Mouse (Mus musculus) erythroblast, embryonic 14.5 days (primary cell): Measurements from ENCODE around the gene Rhbdf1.

Source experiments
- GATA1 ChIP-seq: IDR thresholded peaks from 2 replicates; pipeline ENCODE4 v1.6.1; 2012; ENCODE audit warnings: low read length, inconsistent platforms, mixed read lengths
- TAL1 ChIP-seq: IDR thresholded peaks from 3 replicates; pipeline ENCODE4 v1.6.1; 2012; ENCODE audit warnings: low read length, inconsistent platforms, mixed read lengths

- no peak for TF ChIP-seq TAL1
- TF ChIP-seq GATA1: no peak
Observed at GRCm38 (mm10) chr11:32220607-32221224, 1.4 kb downstream of the Rhbdf1 start.
